Mouse (Mus musculus) myocyte (in vitro differentiated cells): ENCODE data around the gene Smg9. TPM values are rescaled to one million over a fixed set of nuclear protein-coding genes. Genes with fewer than 3 reads are reported as not detected.

Experiments used
- H3K27me3 ChIP-seq: one replicate; pipeline ENCODE4 v1.6.1; 2011; ENCODE audit not compliant: control insufficient read depth, insufficient read depth, insufficient read length
- H3K36me3 ChIP-seq: one replicate; pipeline ENCODE4 v1.6.1; 2011; ENCODE audit not compliant: control insufficient read depth, insufficient read depth
- H3K4me2 ChIP-seq: one replicate; pipeline ENCODE4 v1.6.1; 2011; ENCODE audit warnings: low read depth, control low read depth
- H3K4me3 ChIP-seq: one replicate; pipeline ENCODE4 v1.5.1; 2011; ENCODE audit warnings: mild to moderate bottlenecking, control low read depth, moderate library complexity
- H3K79me2 ChIP-seq: one replicate; pipeline ENCODE4 v1.6.1; 2011; ENCODE audit not compliant: control insufficient read depth, insufficient read depth
- H3ac ChIP-seq: one replicate; pipeline ENCODE4 v1.6.1; 2011; ENCODE audit not compliant: control insufficient read depth, insufficient read length
- CEBPB ChIP-seq: IDR thresholded peaks from 2 replicates; pipeline ENCODE4 v1.6.1; 2011; ENCODE audit warnings: mild to moderate bottlenecking, moderate library complexity; ENCODE audit not compliant: poor library complexity, insufficient read depth, severe bottlenecking
- E2F4 ChIP-seq: IDR thresholded peaks from one replicate; pipeline ENCODE4 v1.6.1; 2011; ENCODE audit warnings: mild to moderate bottlenecking, control low read depth, moderate library complexity; ENCODE audit not compliant: insufficient read depth
- MAX ChIP-seq: IDR thresholded peaks from one replicate; pipeline ENCODE4 v1.6.1; 2011; ENCODE audit warnings: low read depth, mild to moderate bottlenecking, control low read depth
- MYOD1 ChIP-seq, 3 experiments: IDR thresholded peaks; one replicate each; pipeline ENCODE4 v1.6.1; 2011; ENCODE audit warnings: control low read depth in 2 of 3, low read depth in 2 of 3, mild to moderate bottlenecking in 2 of 3, moderate library complexity in 1 of 3; ENCODE audit not compliant: insufficient read length in 2 of 3, control insufficient read depth in 1 of 3
- MYOG ChIP-seq, 3 experiments: IDR thresholded peaks; one replicate each; pipeline ENCODE4 v1.6.1; 2011; ENCODE audit warnings: control low read depth in 2 of 3, low read depth in 2 of 3, mild to moderate bottlenecking in 2 of 3; ENCODE audit not compliant: insufficient read length in 2 of 3, control insufficient read depth in 1 of 3, insufficient read depth in 1 of 3
- POLR2A ChIP-seq: IDR thresholded peaks from one replicate; pipeline ENCODE4 v1.6.1; 2011; ENCODE audit warnings: low read depth, mild to moderate bottlenecking, control low read depth, moderate library complexity; ENCODE audit not compliant: insufficient read length
- POLR2AphosphoS2 ChIP-seq: IDR thresholded peaks from one replicate; pipeline ENCODE4 v1.6.1; 2011; ENCODE audit warnings: low read depth, control low read depth; ENCODE audit not compliant: insufficient read length
- REST ChIP-seq: IDR thresholded peaks from one replicate; pipeline ENCODE4 v1.6.1; 2011; ENCODE audit warnings: mild to moderate bottlenecking, control low read depth, moderate library complexity; ENCODE audit not compliant: insufficient read depth, insufficient read length
- SRF ChIP-seq: IDR thresholded peaks from one replicate; pipeline ENCODE4 v1.6.1; 2011; ENCODE audit warnings: low read depth; ENCODE audit not compliant: control insufficient read depth, insufficient read length
- TCF12 ChIP-seq: IDR thresholded peaks from one replicate; pipeline ENCODE4 v1.6.1; 2011; ENCODE audit warnings: mild to moderate bottlenecking, control low read depth; ENCODE audit not compliant: poor library complexity, insufficient read depth, severe bottlenecking
- TCF3 ChIP-seq: IDR thresholded peaks from one replicate; pipeline ENCODE4 v1.6.1; 2011; ENCODE audit warnings: low read depth, control low read depth; ENCODE audit not compliant: insufficient read length
- USF1 ChIP-seq: IDR thresholded peaks from one replicate; pipeline ENCODE4 v1.6.1; 2011; ENCODE audit warnings: low read depth, mild to moderate bottlenecking, control low read depth, moderate library complexity
- polyA plus RNA-seq: library from polyadenylated mRNA; unstranded; fragments of >200 nt; fragmentation: generic; extraction: Trizol; gene quantifications from one replicate; pipeline ENCODE4 v1.2.1, GENCODE M21; 2012; ENCODE audit warnings: missing spikeins

Gene Smg9
- polyA plus RNA-seq, 1 experiment = 17.4 TPM

- peak overlapping the region; percentile 24 for H3K4me2 ChIP-seq
- H3K4me3 ChIP-seq = no peak overlapping the region
- no peaks in the 10 kb centered on the region for H3K79me2 ChIP-seq
- no peak overlapping the region for H3ac ChIP-seq
- TF ChIP-seq SRF (no peak), POLR2AphosphoS2 (no peak), E2F4 (no peak), MYOG (IDR thresholded peaks at IDR 0.05; ENCODE audit: control insufficient read depth in 1 of 3, insufficient read depth in 1 of 3, insufficient read length in 2 of 3, low read depth in 2 of 3) (peak; percentile 64 to 92 (median 90)), MYOD1 (IDR thresholded peaks at IDR 0.05; ENCODE audit: control insufficient read depth in 1 of 3, insufficient read length in 2 of 3, low read depth in 2 of 3) (peak; percentile 41 to 89 (median 61)), MAX (no peak), REST (no peak), CEBPB (no peak), USF1 (no peak), TCF12 (no peak), TCF3 (no peak), POLR2A (no peak)
- no peaks in the 10 kb centered on the region for H3K27me3 ChIP-seq
- H3K36me3 ChIP-seq = no peaks in the 10 kb centered on the region
Observed at GRCm38 (mm10) chr7:24437981-24438380, 38.6 kb downstream of the Smg9 start.

GRCm38 (mm10) chr7:24439191-24439590 lies 39.8 kb downstream of the Smg9 start:
- no peak for TF ChIP-seq MYOG (IDR thresholded peaks at IDR 0.05; ENCODE audit: control insufficient read depth in 1 of 3, insufficient read depth in 1 of 3, insufficient read length in 2 of 3, low read depth in 2 of 3)
- no peaks in the 10 kb centered on the region for H3K36me3 ChIP-seq

GRCm38 (mm10) chr7:24439891-24440290 lies 40.5 kb downstream of the Smg9 start:
- Histone ChIP-seq H3K27me3 (no peaks in the 10 kb centered on the region), H3K36me3 (no peaks in the 10 kb centered on the region), H3K4me2 (no peak overlapping the region), H3ac (no peak overlapping the region), H3K79me2 (no peaks in the 10 kb centered on the region), H3K4me3 (no peak overlapping the region)
- TF ChIP-seq SRF (no peak), MYOD1 (IDR thresholded peaks at IDR 0.05; ENCODE audit: control insufficient read depth in 1 of 3, insufficient read length in 2 of 3, low read depth in 2 of 3) (no peak), POLR2A (no peak), MYOG (IDR thresholded peaks at IDR 0.05; ENCODE audit: control insufficient read depth in 1 of 3, insufficient read depth in 1 of 3, insufficient read length in 2 of 3, low read depth in 2 of 3) (peak in 1 of 3 experiments; percentile 51), REST (no peak)

More at GRCm38 (mm10) chr7:24439191-24439590, 39.8 kb downstream of the Smg9 start:
- H3K27me3 ChIP-seq = no peaks in the 10 kb centered on the region
- H3ac ChIP-seq = no peak overlapping the region
- H3K4me3 ChIP-seq = no peak overlapping the region
- H3K4me2 ChIP-seq = peak overlapping the region; percentile 51
- H3K79me2 ChIP-seq = no peaks in the 10 kb centered on the region

GRCm38 (mm10) chr7:24441785-24442184 lies 42.4 kb downstream of the Smg9 start:
- Histone ChIP-seq H3K4me3 (no peak overlapping the region), H3K79me2 (no peaks in the 10 kb centered on the region), H3K4me2 (no peak overlapping the region), H3ac (no peak overlapping the region), H3K36me3 (no peaks in the 10 kb centered on the region), H3K27me3 (no peaks in the 10 kb centered on the region)
- peak in 1 of 3 experiments; percentile 41 for TF ChIP-seq MYOD1 (IDR thresholded peaks at IDR 0.05; ENCODE audit: control insufficient read depth in 1 of 3, insufficient read length in 2 of 3, low read depth in 2 of 3)
- peak in 1 of 3 experiments; percentile 5 for TF ChIP-seq MYOG (IDR thresholded peaks at IDR 0.05; ENCODE audit: control insufficient read depth in 1 of 3, insufficient read depth in 1 of 3, insufficient read length in 2 of 3, low read depth in 2 of 3)
- TF ChIP-seq MAX = no peak
- TF ChIP-seq USF1 = no peak

- no peak for TF ChIP-seq E2F4
- Histone ChIP-seq H3K36me3 (no peaks in the 10 kb centered on the region), H3K79me2 (no peaks in the 10 kb centered on the region), H3K4me3 (no peak overlapping the region), H3K4me2 (no peak overlapping the region), H3ac (no peak overlapping the region), H3K27me3 (no peaks in the 10 kb centered on the region)
Observed at GRCm38 (mm10) chr7:24442313-24442712, 42.9 kb downstream of the Smg9 start.

GRCm38 (mm10) chr7:24445266-24445926 lies 46.0 kb downstream of the Smg9 start:
- no peaks in the 10 kb centered on the region for H3K27me3 ChIP-seq
- H3ac ChIP-seq = no peak overlapping the region
- no peaks in the 10 kb centered on the region for H3K79me2 ChIP-seq
- no peak overlapping the region for H3K4me2 ChIP-seq
- TF ChIP-seq USF1 = peak; percentile 18
- no peak for TF ChIP-seq MYOD1 (IDR thresholded peaks at IDR 0.05; ENCODE audit: control insufficient read depth in 1 of 3, insufficient read length in 2 of 3, low read depth in 2 of 3)
- H3K36me3 ChIP-seq = no peaks in the 10 kb centered on the region
- H3K4me3 ChIP-seq = no peak overlapping the region
